Comparison of ENCODE assay signal across 8 mouse cellular contexts in genomic region chr15:98871916-98872888, GRCm38 (mm10). TPM values are rescaled to one million over a fixed set of nuclear protein-coding genes. Genes with fewer than 3 reads are reported as not detected.
DNase-seq lines count a peak whose midpoint lies in the region; ATAC-seq and TF ChIP-seq lines count a peak whose summit lies in the region.

No protein-coding gene starts in this region.

- H3K9me3 ChIP-seq in embryonic facial prominence, embryonic 13.5 days, result no peaks in the 10 kb centered on the region
- no peaks in the 10 kb centered on the region for H3K9me3 ChIP-seq in limb, embryonic 14.5 days (ENCODE audit: control insufficient read depth, low read length)
- H3K9me3 ChIP-seq in midbrain, postnatal 0 days (ENCODE audit: low read length), result no peaks in the 10 kb centered on the region

- peaks cover 37% of the 10 kb centered on the region for H3K4me1 ChIP-seq in embryonic facial prominence, embryonic 13.5 days
- H3K4me1 ChIP-seq in limb, embryonic 14.5 days (ENCODE audit: control insufficient read depth, insufficient read depth, low read length), result peaks cover 25% of the 10 kb centered on the region
- peaks cover 28% of the 10 kb centered on the region for H3K4me1 ChIP-seq in midbrain, postnatal 0 days (ENCODE audit: insufficient read depth, low read length)

- no peaks in the 10 kb centered on the region for H3K36me3 ChIP-seq in embryonic facial prominence, embryonic 13.5 days
- H3K36me3 ChIP-seq in limb, embryonic 14.5 days (ENCODE audit: control insufficient read depth, insufficient read depth, low read length), result no peaks in the 10 kb centered on the region
- H3K36me3 ChIP-seq in midbrain, postnatal 0 days (ENCODE audit: insufficient read depth, low read length), result no peaks in the 10 kb centered on the region

- H3K27ac ChIP-seq in embryonic facial prominence, embryonic 13.5 days, result peak overlapping the region; percentile 99
- H3K27ac ChIP-seq in limb, embryonic 14.5 days (replicated peaks; ENCODE audit: low read depth, low read length), result peak overlapping the region; percentile 99
- H3K27ac ChIP-seq in midbrain, postnatal 0 days (ENCODE audit: low read depth, low read length), result peak overlapping the region; percentile 99

- peak overlapping the region; percentile 97 for H3K4me2 ChIP-seq in embryonic facial prominence, embryonic 13.5 days
- H3K4me2 ChIP-seq in limb, embryonic 14.5 days (replicated peaks; ENCODE audit: low read depth, low read length, severe bottlenecking), result peak overlapping the region; percentile 97
- peak overlapping the region; percentile 99 for H3K4me2 ChIP-seq in midbrain, postnatal 0 days (ENCODE audit: low read depth, low read length, poor library complexity, severe bottlenecking)

- H3K9ac ChIP-seq in embryonic facial prominence, embryonic 13.5 days, result peak overlapping the region; percentile 100
- peak overlapping the region; percentile 95 for H3K9ac ChIP-seq in limb, embryonic 14.5 days (ENCODE audit: low read depth, low read length, severe bottlenecking)
- H3K9ac ChIP-seq in midbrain, postnatal 0 days (replicated peaks; ENCODE audit: low read length, poor library complexity, severe bottlenecking), result peak overlapping the region; percentile 98

- TF ChIP-seq POLR2A in limb, embryonic 14.5 days (IDR thresholded peaks at IDR 0.05; ENCODE audit: borderline replicate concordance, extremely low read depth, insufficient read depth, insufficient read length), result peak; percentile 55; the same call in 1 of the 2 replicates

- H3K4me3 ChIP-seq in embryonic facial prominence, embryonic 13.5 days, result peak overlapping the region; percentile 99
- peak overlapping the region; percentile 64 for H3K4me3 ChIP-seq in limb, embryonic 14.5 days (replicated peaks; ENCODE audit: low read length)
- H3K4me3 ChIP-seq in midbrain, postnatal 0 days (ENCODE audit: low read depth, low read length), result peak overlapping the region; percentile 99

- DNase-seq in 3134 (ENCODE audit: extremely low read depth, insufficient read length, low spot score), result peak; percentile 93
- DNase-seq in adrenal gland, postnatal 36 days, result peak; percentile 92 to 94
- peak; percentile 94 to 96 for DNase-seq in heart, adult 18-20 months
- peak; percentile 91 to 93 for DNase-seq in kidney, adult 8-10 months
- DNase-seq in limb, embryonic 14.5 days (ENCODE audit: low spot score), result peak; percentile 97
- DNase-seq in midbrain, postnatal 0 days (ENCODE audit: low spot score), result peak; percentile 98
- DNase-seq in spleen, postnatal 14 days (ENCODE audit: low spot score in 2 of 2), result peak; percentile 82 to 84

- H3K27me3 ChIP-seq in embryonic facial prominence, embryonic 13.5 days, result no peaks in the 10 kb centered on the region
- H3K27me3 ChIP-seq in limb, embryonic 14.5 days (ENCODE audit: control insufficient read depth, insufficient read depth, low read length), result no peaks in the 10 kb centered on the region
- no peaks in the 10 kb centered on the region for H3K27me3 ChIP-seq in midbrain, postnatal 0 days (ENCODE audit: insufficient read depth, low read length)

- peak; percentile 30; the same call in 1 of the 2 replicates for TF ChIP-seq CTCF in midbrain, postnatal 0 days (IDR thresholded peaks at IDR 0.05)

- under 1% methylated on average over 51 of the region's 51 CpGs for WGBS in embryonic facial prominence, embryonic 13.5 days
- under 1% methylated on average over 45 of the region's 51 CpGs for WGBS in limb, embryonic 14.5 days
- under 1% methylated on average over 46 of the region's 51 CpGs for WGBS in midbrain, postnatal 0 days

- ATAC-seq in embryonic facial prominence, embryonic 13.5 days (ENCODE audit: insufficient number of reproducible peaks, insufficient read depth, low FRiP score, low TSS enrichment, low read depth), result peak; percentile 69
- peak; percentile 85 for ATAC-seq in limb, embryonic 14.5 days (ENCODE audit: low FRiP score, low read depth)
- ATAC-seq in midbrain, postnatal 0 days (ENCODE audit: low FRiP score), result peak; percentile 84

RNA-seq across cellular contexts. Expression of gene Kmt2d, which starts 1.2 kb away (rescaled TPM):
- total RNA-seq in adrenal gland, postnatal 36 days (2021), result 10 to 100 TPM; 52.1 to 79.5 TPM
- 14.4 and 15.2 TPM in 2 replicates for polyA plus RNA-seq in embryonic facial prominence, embryonic 13.5 days (2015; fragmentation: Nextera tagmentation; extraction: Ambion mirVana)
- total RNA-seq in heart, adult 18-20 months (2021), result 10 to 100 TPM; 47.0 to 58.4 TPM
- 27.1 and 27.3 TPM in 2 replicates for polyA plus RNA-seq in limb, embryonic 14.5 days (2012; rRNA removed)
- polyA plus RNA-seq in limb, embryonic 14.5 days (2014; fragmentation: Nextera tagmentation; extraction: Ambion mirVana), result 16.7 and 20.1 TPM in 2 replicates
- 32.2 and 32.5 TPM in 2 replicates for total RNA-seq in midbrain, postnatal 0 days (2014; rRNA removed)
- 5.6 and 7.7 TPM in 2 replicates for polyA plus RNA-seq in midbrain, postnatal 0 days (2015; fragmentation: Nextera tagmentation; extraction: Ambion mirVana)

RNA-seq across cellular contexts. Expression of gene Rhebl1, which starts 22.1 kb away (rescaled TPM):
- total RNA-seq in adrenal gland, postnatal 36 days (2021), result 1 to 10 TPM; 2.2 to 2.9 TPM
- 22.9 and 23.4 TPM in 2 replicates for polyA plus RNA-seq in embryonic facial prominence, embryonic 13.5 days (2015; fragmentation: Nextera tagmentation; extraction: Ambion mirVana)
- total RNA-seq in heart, adult 18-20 months (2021), result 1 to 10 TPM; 1.5 to 2.2 TPM
- polyA plus RNA-seq in limb, embryonic 14.5 days (2012; rRNA removed), result 14.5 and 16.4 TPM in 2 replicates
- polyA plus RNA-seq in limb, embryonic 14.5 days (2014; fragmentation: Nextera tagmentation; extraction: Ambion mirVana), result 12.0 and 13.8 TPM in 2 replicates
- total RNA-seq in midbrain, postnatal 0 days (2014; rRNA removed), result 9.4 and 10.1 TPM in 2 replicates
- 30.7 and 31.1 TPM in 2 replicates for polyA plus RNA-seq in midbrain, postnatal 0 days (2015; fragmentation: Nextera tagmentation; extraction: Ambion mirVana)

RNA-seq across cellular contexts. Expression of gene Dhh, which starts 26.1 kb away (rescaled TPM):
- total RNA-seq in adrenal gland, postnatal 36 days (2021), result 1 to 10 TPM; 2.2 to 3.0 TPM
- 0.52 and 0.54 TPM in 2 replicates for polyA plus RNA-seq in embryonic facial prominence, embryonic 13.5 days (2015; fragmentation: Nextera tagmentation; extraction: Ambion mirVana)
- 1 to 10 TPM in 1 of 2 experiments, under 1 TPM in 1; 0.87 to 1.8 TPM for total RNA-seq in heart, adult 18-20 months (2021)
- polyA plus RNA-seq in limb, embryonic 14.5 days (2012; rRNA removed), result 1.4 and 2.0 TPM in 2 replicates
- polyA plus RNA-seq in limb, embryonic 14.5 days (2014; fragmentation: Nextera tagmentation; extraction: Ambion mirVana), result 0.72 and 1.1 TPM in 2 replicates
- 0.38 and 0.71 TPM in 2 replicates for total RNA-seq in midbrain, postnatal 0 days (2014; rRNA removed)
- 0.18 and 0.22 TPM in 2 replicates for polyA plus RNA-seq in midbrain, postnatal 0 days (2015; fragmentation: Nextera tagmentation; extraction: Ambion mirVana)

RNA-seq across cellular contexts. Expression of gene Prkag1, which starts 40.9 kb away (rescaled TPM):
- total RNA-seq in adrenal gland, postnatal 36 days (2021), result 10 to 100 TPM; 68.3 to 87.0 TPM
- 90.4 and 92.5 TPM in 2 replicates for polyA plus RNA-seq in embryonic facial prominence, embryonic 13.5 days (2015; fragmentation: Nextera tagmentation; extraction: Ambion mirVana)
- 100 to 1,000 TPM; 107 to 125 TPM for total RNA-seq in heart, adult 18-20 months (2021)
- polyA plus RNA-seq in limb, embryonic 14.5 days (2012; rRNA removed), result 93.1 and 93.7 TPM in 2 replicates
- polyA plus RNA-seq in limb, embryonic 14.5 days (2014; fragmentation: Nextera tagmentation; extraction: Ambion mirVana), result 81.3 and 82.3 TPM in 2 replicates
- total RNA-seq in midbrain, postnatal 0 days (2014; rRNA removed), result 45.1 and 50.6 TPM in 2 replicates
- 50.6 and 57.4 TPM in 2 replicates for polyA plus RNA-seq in midbrain, postnatal 0 days (2015; fragmentation: Nextera tagmentation; extraction: Ambion mirVana)

RNA-seq across cellular contexts. Expression of gene Lmbr1l, which starts 45.8 kb away (rescaled TPM):
- total RNA-seq in adrenal gland, postnatal 36 days (2021), result 10 to 100 TPM; 14.0 to 15.5 TPM
- polyA plus RNA-seq in embryonic facial prominence, embryonic 13.5 days (2015; fragmentation: Nextera tagmentation; extraction: Ambion mirVana), result 26.8 and 27.8 TPM in 2 replicates
- total RNA-seq in heart, adult 18-20 months (2021), result 1 to 10 TPM; 7.4 to 9.8 TPM
- 66.8 and 145 TPM in 2 replicates for polyA plus RNA-seq in limb, embryonic 14.5 days (2012; rRNA removed)
- 5.5 and 7.8 TPM in 2 replicates for polyA plus RNA-seq in limb, embryonic 14.5 days (2014; fragmentation: Nextera tagmentation; extraction: Ambion mirVana)
- 46.0 and 56.9 TPM in 2 replicates for total RNA-seq in midbrain, postnatal 0 days (2014; rRNA removed)
- polyA plus RNA-seq in midbrain, postnatal 0 days (2015; fragmentation: Nextera tagmentation; extraction: Ambion mirVana), result 19.6 and 21.7 TPM in 2 replicates

Comparison
In these comparisons a context has a peak if more than half of its experiments do, and no peak if none do; other contexts are left out.
1. Peak in every context shown above with its lines: DNase-seq, ATAC-seq, H3K4me3 ChIP-seq and H3K27ac ChIP-seq.